Mouse (Mus musculus) embryo, embryonic 10.5 days (tissue): ENCODE results near the gene Nebl.

ENCODE experiments used
- DNase-seq: peaks from one replicate; pipeline ENCODE4 v3.0.0-alpha.2; 2015; ENCODE audit warnings: low spot score

The Nebl gene

GRCm38 (mm10) chr2:17705964-17706363 is 25.3 kb downstream of the Nebl start:
- no peak for DNase-seq

DNA sequence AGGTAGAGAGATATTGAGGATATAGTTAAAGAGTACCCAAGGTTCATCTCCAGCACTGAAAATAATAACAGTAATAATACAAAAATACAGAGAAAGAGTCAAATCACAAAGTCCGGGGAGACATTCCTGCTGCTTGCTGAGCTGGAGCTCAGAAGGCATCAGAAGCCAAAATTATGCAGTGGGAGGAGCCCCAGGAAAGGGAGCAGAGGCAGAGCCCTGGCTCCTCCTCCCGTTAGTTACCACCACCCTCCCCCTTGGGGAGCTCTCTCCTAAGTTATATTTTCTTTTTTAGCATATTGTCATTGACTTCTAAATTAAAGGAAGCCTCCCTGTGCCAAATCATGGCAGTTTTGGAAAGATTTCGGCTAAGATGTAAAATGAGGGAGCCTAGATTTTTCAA is 25.8 kb downstream of the Nebl start:
- no peak for DNase-seq

GRCm38 (mm10) chr2:17703170-17703512 is 28.1 kb downstream of the Nebl start:
- DNase-seq = no peak

DNA sequence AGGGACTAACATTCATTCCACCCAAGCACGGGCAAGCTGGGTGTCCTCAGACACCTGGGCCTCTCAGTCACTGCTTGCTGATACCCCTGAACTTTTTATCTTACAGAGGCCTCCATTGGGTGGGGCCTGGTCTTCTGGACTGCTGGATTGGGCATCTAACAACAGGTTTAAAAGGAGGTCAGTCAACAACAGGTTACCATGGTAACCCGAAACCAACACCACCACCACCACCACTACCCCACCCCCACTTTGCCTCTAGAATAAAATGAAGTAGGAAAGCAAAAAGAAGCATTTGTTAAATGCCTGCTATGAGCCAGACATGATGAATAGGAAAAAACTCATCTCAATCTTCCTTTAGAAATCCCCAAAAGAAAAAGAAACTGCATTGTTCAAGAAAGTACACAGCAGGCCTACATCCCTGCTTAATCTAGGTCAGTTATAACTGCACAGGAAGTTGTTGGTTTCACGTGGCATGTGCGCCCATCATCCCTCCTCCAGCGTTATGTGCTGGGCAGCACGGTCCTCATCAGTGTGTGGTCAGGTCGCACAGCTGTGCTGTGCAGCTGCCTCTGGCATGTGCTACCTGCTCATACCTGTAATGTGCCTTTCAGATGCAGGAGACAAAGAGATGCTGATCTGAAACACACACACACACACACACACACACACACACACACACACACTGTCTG is 28.6 kb downstream of the Nebl start:
- DNase-seq = peak; percentile 52

DNA sequence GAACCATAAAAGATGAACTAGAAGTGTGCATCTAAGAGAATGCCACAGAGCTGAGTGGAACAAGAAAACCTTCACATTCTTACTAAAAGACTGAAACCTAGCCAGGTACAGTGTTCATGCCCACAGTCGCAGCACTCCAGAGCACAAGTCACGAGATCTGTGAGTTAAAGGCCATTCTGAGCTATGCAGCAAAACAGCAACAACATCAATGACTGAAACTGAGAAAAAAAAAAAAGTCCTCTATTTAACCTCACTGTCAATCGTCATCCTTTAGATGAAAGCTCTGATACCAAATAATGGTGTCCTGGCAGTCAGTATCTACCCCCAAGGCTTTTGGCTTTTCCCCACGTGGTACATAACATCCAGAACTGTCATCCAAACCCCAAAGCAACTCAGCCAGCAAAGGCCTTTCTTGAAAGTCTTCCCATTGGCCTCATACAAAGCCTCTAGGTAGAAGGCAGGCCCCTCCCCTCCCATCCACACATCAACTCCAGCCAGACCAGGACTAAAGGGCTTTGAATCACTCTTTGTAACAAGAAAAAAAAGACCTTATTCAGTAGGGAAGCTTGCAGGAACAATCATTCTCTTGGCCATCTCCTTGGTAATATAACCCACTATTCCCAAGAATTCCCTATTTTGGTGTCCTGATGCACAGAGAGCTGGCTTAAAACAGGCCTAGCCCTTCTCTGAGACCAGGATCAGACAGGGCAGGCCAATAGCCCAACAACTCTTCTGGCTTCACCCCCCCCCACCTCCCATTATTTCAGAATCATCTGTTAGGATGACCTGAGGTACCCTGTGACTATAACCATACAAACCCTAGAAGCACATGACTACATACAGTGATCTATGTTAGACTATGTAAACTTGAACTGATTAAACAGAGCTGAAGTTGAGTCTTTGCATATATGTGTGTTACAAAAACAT is 32.8 kb downstream of the Nebl start:
- peak; percentile 58 for DNase-seq

GRCm38 (mm10) chr2:17692926-17693325 is 38.3 kb downstream of the Nebl start:
- DNase-seq = no peak

GRCm38 (mm10) chr2:17690264-17690663 is 41.0 kb downstream of the Nebl start:
- DNase-seq = no peak

- DNase-seq = no peak
Observed at GRCm38 (mm10) chr2:17687141-17687540, 44.1 kb downstream of the Nebl start.

DNA sequence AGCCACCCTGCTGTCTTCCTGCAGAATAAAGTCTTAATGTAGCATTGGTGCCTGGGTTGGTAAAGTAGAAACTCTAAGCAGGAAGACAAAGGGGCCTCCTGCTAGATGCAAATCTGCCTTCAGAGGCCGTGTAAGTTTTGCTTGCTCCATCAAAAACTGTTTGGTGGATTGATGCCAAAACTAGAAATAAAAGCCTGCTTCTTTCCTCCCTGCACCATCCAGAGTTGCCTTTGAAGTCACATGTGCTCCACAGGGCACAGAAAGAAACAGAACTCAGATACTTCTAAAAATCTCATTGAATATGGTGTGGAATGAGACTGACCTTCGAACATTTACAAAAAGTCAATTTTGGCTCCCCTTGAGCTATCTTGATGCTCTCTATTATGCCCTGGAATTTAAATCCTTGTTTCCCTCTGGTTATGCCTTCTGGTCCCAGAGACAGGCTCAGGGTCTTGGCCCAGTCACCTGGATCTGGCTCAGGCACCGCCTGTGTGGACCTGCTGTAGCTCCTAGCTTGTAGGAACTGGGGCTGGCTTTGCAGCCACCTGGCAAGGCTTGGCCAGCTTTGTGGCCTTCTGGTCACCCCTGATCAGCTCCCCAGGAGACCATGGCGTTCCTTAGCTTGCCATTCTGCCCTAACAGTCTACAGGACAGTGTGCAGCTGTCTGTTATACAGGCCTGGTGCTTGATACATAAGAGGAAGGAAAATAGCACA is 47.8 kb downstream of the Nebl start:
- DNase-seq = no peak

DNA sequence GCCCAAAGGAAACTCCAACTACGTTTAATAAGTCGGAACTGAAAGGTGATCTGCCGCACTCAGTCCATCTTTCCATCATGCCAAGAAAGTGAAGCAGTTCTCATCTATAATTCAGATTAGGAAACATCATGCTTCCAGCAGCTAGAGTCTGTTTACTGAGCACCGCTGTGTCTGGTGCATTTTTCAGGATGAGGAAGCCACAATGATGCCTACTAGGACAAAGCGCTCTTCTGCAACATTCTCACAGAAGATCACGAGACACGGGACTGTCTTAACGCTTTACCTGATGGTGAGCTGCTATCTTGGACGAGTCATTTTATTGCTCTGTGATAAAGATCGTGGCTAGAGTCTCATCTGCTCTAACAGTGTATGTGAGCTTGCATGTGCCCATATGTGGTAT is 59.1 kb downstream of the Nebl start:
- DNase-seq = no peak

- no peak for DNase-seq
Observed at GRCm38 (mm10) chr2:17671566-17671965, 59.7 kb downstream of the Nebl start.

DNA sequence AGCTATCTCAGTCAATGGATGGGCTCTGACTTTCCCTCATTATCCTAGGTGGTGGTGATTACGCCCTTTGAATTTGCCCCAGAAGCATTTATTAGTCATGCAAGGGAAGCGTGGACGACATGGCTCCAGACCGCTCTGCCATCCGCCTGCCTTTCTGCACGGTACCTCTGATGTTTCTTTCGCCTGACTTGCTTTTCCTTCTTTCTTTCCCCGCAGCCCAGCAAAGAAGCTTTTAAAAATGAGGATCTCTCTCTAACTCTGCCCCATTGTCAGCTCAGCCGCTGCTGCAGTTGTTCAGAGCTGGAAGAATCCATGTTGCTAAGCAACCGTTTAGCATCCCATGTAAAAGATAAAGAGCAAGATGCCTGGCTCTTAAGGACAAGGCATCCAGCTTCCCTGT is 61.3 kb downstream of the Nebl start:
- DNase-seq = peak; percentile 78

DNA sequence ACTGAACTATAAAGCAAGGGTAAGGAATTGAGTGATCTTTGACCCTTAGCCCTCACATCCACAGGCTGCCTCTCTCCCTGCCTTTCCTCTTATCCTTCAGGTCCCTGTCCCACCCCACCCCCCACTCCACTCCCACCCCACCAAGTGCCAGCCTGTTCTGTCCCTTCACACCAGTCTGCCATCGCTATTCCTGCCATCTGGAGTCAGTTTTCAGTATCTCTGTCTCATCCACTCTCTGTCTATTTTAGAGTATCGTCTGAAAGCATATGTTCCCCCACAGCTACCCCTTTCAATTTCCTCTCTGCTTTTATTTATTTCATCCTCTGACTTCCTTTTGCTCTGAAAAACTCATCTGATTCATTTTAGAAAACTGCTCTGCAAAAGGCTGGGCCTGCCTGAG is 62.3 kb downstream of the Nebl start:
- no peak for DNase-seq

GRCm38 (mm10) chr2:17658176-17658575 is 73.1 kb downstream of the Nebl start:
- DNase-seq = no peak

GRCm38 (mm10) chr2:17650147-17650834 is 81.0 kb downstream of the Nebl start:
- DNase-seq = no peak

- no peak for DNase-seq
Observed at GRCm38 (mm10) chr2:17649728-17650127, 81.5 kb downstream of the Nebl start.

DNA sequence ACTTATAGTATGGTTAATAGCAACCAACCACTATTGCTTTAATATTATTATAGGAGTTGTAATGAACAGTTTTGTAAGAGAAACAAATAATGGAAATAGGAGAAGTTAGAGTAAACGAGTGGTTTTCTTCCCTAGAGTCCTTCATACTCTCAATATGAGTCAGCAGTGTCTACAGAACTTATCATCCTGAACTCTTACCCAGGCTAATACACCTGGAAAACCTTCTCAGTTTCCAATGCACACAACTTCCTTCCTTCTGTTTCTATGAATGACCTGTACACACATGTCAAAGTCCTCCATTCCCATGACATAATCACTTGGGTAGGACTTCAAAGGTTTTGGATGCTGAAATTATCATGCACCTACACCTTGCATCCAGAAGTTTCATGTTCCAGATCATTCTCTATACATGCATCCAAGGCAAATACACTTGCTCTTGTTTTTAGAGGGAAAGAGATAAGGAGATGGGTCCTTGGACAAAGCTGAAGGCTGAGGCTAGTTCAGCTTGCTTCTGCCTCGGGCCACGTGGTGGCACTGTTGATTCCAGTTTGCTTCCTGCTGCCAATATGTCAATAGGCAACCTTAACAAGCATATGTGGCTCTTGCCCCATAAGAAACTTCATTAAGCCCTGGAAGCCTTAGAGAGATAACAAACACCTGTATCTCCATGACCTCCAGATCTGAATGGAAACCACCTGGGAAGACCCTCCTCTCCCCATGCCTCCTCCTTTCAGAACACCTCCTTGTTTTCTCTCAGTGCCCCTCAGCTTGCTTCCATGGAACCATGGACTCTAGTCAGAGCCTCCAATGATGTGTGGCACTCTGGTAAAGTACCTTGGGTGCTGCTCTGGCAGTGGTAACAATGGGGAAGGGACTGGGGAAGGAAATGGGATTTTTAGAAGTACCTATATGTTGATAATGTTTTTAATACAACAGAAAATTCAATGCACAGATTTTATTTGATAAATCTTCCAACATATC is 86.7 kb downstream of the Nebl start:
- DNase-seq = peak; percentile 81

DNA sequence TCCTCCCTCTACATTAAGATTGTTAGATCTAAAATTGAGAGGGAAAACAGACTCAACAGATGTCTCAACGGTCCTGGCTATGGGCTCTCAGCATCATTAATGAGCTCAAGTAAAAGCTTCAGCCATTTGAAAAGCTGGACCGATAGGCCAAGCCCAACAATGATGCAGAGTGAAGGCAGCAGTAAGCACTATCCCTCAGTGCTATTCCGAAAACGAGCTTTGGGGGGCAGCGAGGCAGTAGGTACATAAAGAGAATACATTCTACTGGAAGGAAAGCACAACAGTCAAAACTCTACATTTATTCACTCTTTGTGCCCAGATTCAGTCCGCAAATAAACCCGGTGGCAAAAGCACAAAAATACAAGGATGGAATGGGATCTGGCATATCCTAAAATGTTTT is 87.4 kb downstream of the Nebl start:
- no peak for DNase-seq

- no peak for DNase-seq
Observed at GRCm38 (mm10) chr2:17642770-17643169, 88.5 kb downstream of the Nebl start.

GRCm38 (mm10) chr2:17640861-17641260 is 90.4 kb downstream of the Nebl start:
- DNase-seq = no peak

DNA sequence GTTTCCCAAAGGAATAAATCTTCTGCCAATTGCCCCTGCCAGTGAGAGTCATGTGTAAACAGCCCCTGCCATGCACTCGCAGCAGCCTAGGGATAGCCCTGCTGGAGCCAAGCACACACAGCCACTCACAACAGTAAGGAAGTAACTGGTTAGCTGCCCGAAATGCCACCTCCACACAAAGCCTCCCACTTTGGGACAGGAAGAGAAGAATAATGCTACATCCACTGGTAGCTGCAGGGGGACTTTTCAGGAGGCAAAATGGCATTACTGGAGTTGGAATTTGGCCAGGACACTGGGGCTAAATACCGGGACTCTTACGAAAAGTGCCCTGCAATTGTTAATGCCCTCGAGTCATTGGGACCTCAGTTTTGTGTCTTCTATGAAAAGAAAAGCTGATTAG is 92.6 kb downstream of the Nebl start:
- DNase-seq = peak; percentile 8
